Mouse (Mus musculus) liver, adult 2 months (tissue): ENCODE measurements around the gene Hmbs. TPM values are rescaled to one million over a fixed set of nuclear protein-coding genes. Genes with fewer than 3 reads are reported as not detected.

Experiments
- DNase-seq: peaks from one replicate; pipeline ENCODE4 v3.0.0-alpha.2; 2011; ENCODE audit warnings: low read depth, low spot score; ENCODE audit errors: extremely low read depth
- H3K27ac ChIP-seq: fragments of 200-500 bp; replicated peaks from 2 replicates; pipeline ENCODE4 v1.5.1; 2012; ENCODE audit warnings: low read depth, mild to moderate bottlenecking, control low read depth, inconsistent platforms, low read length; ENCODE audit not compliant: insufficient read depth
- H3K27me3 ChIP-seq: fragments of 200-500 bp; 2 replicates; pipeline ENCODE4 v1.6.1; 2012; ENCODE audit warnings: mild to moderate bottlenecking, moderate library complexity, low read length, inconsistent platforms; ENCODE audit not compliant: control insufficient read depth, insufficient read depth
- H3K36me3 ChIP-seq: fragments of 200-500 bp; 2 replicates; pipeline ENCODE4 v1.6.1; 2012; ENCODE audit warnings: low read length, inconsistent platforms; ENCODE audit not compliant: control insufficient read depth, insufficient read depth
- H3K4me1 ChIP-seq: fragments of 200-500 bp; 2 replicates; pipeline ENCODE4 v1.6.1; 2011; ENCODE audit warnings: low read length; ENCODE audit not compliant: control insufficient read depth, insufficient read depth
- H3K4me3 ChIP-seq: fragments of 200-500 bp; 2 replicates; pipeline ENCODE4 v1.5.1; 2011; ENCODE audit warnings: low read depth, mild to moderate bottlenecking, control low read depth, low read length, moderate library complexity; ENCODE audit not compliant: insufficient read depth
- H3K79me2 ChIP-seq: fragments of 200-500 bp; 2 replicates; pipeline ENCODE4 v1.6.1; 2012; ENCODE audit warnings: inconsistent platforms, mild to moderate bottlenecking, low read length, moderate library complexity; ENCODE audit not compliant: control insufficient read depth, insufficient read depth
- H3K9ac ChIP-seq: fragments of 200-500 bp; 2 replicates; pipeline ENCODE4 v1.6.1; 2012; ENCODE audit warnings: low read depth, mild to moderate bottlenecking, control low read depth, inconsistent platforms, low read length
- CTCF ChIP-seq: fragments of 200-500 bp; IDR thresholded peaks from 2 replicates; pipeline ENCODE4 v1.5.1; 2011; ENCODE audit warnings: low read depth, low read length, control low read depth
- POLR2A ChIP-seq: fragments of 200-500 bp; IDR thresholded peaks from 2 replicates; pipeline ENCODE4 v1.6.1; 2011; ENCODE audit warnings: low read length, control low read depth; ENCODE audit not compliant: insufficient read depth; ENCODE audit errors: extremely low read depth
- WGBS: fragments of 180-500 bp; shearing (Covaris S2); methylation state at CpG from one replicate; pipeline ENCODE4 v1.1.7; 2018; 5-methylcytosine and 5-hydroxymethylcytosine counted together
- polyA plus RNA-seq: library from polyadenylated mRNA; depleted of rRNA; stranded (reverse); fragments of >200 nt; gene quantifications from 2 replicates; pipeline ENCODE4 v1.2.3, GENCODE M21; 2012; rRNA removed
- total RNA-seq: library from RNA; depleted of rRNA; stranded (reverse); fragments of >200 nt; gene quantifications from 2 replicates; pipeline ENCODE4 v1.2.3, GENCODE M21; 2014; rRNA removed

Gene Hmbs
- total RNA-seq (61.3 and 67.7 TPM in 2 replicates), polyA plus RNA-seq (58.8 and 61.4 TPM in 2 replicates)

GRCm38 (mm10) chr9:44343781-44344421 is at the start of gene Hmbs:
TSS of gene Hmbs (minus strand) at chr9:44344228.
- H3K36me3 ChIP-seq = peaks cover 3% of the 10 kb centered on the region; the same call in 1 of the 2 replicates
- no peaks in the 10 kb centered on the region for H3K27me3 ChIP-seq
- TF ChIP-seq CTCF (no peak), POLR2A (peak; percentile 56; the same call in 1 of the 2 replicates)
- H3K9ac ChIP-seq = peak within 1 kb of the TSS; percentile 86
- DNase-seq = peak; percentile 91
- H3K79me2 ChIP-seq = peaks cover 14% of the 10 kb centered on the region; the same call in 1 of the 2 replicates
- H3K27ac ChIP-seq = peak within 1 kb of the TSS; percentile 95
- H3K4me1 ChIP-seq = peaks cover 19% of the 10 kb centered on the region
- H3K4me3 ChIP-seq = peak within 1 kb of the TSS; percentile 75
- under 1% methylated on average over 39 of the region's 39 CpGs for WGBS

DNA sequence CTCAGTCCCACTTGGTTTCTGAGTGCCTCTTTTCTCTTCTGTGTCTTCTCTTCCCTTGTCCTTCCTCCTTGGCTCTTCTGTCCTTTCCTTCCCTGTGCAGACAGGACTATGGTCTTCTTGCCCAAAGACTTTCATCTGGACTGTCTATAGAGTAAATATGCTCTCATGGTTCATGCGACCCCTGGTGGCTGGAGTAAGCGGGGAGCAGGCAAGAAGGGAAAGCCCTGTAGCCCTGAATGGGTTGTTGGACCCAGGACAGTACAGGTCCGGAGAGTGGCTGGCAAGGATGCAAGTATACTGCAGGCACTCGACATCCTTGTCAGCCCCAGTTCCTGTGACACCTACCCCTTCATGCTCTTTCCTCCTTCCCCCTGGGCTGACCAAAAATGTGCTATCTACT is 47.4 kb upstream of the Hmbs start:
- no peaks in the 10 kb centered on the region for H3K27me3 ChIP-seq
- no peak overlapping the region for H3K9ac ChIP-seq
- peak; percentile 42 for DNase-seq
- H3K36me3 ChIP-seq = peaks cover 43% of the 10 kb centered on the region
- H3K4me1 ChIP-seq = peaks cover 6% of the 10 kb centered on the region
- H3K27ac ChIP-seq = no peak overlapping the region
- 19% methylated on average over 4 of the region's 4 CpGs for WGBS
- TF ChIP-seq CTCF = peak; percentile 80
- no peak for TF ChIP-seq POLR2A
- no peak overlapping the region for H3K4me3 ChIP-seq
- no peaks in the 10 kb centered on the region for H3K79me2 ChIP-seq

GRCm38 (mm10) chr9:44389273-44389672 is 45.2 kb upstream of the Hmbs start:
- TF ChIP-seq POLR2A (no peak), CTCF (peak; percentile 86)
- Histone ChIP-seq H3K27me3 (no peaks in the 10 kb centered on the region), H3K4me1 (peaks cover 3% of the 10 kb centered on the region), H3K79me2 (no peaks in the 10 kb centered on the region), H3K4me3 (no peak overlapping the region), H3K36me3 (peaks cover 64% of the 10 kb centered on the region), H3K27ac (no peak overlapping the region), H3K9ac (no peak overlapping the region)
- DNase-seq = peak; percentile 43
- WGBS = 47% methylated on average over 8 of the region's 8 CpGs

DNA sequence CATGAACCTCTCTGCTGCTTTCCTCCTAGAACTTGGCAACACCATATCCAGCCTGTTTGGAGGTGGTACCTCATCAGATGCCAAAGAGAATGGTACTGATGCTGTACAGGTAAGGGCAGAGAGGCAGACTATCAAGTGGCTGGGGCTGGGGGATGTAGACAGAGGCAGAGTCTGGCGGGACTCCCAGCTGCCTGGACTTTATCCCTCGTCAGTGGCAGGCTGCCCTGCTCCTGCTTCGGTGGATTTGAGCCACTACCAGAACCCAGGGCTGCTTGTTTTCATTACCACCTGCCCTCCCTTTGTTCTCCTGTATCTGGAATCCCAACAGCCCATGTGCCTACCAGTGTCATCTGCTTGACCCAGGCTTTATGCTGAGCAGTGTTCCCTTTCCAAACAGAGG is 43.2 kb upstream of the Hmbs start:
- Histone ChIP-seq H3K9ac (no peak overlapping the region), H3K36me3 (peaks cover 83% of the 10 kb centered on the region), H3K27ac (peak overlapping the region; percentile 33; the same call in 1 of the 2 replicates), H3K4me3 (no peak overlapping the region), H3K27me3 (no peaks in the 10 kb centered on the region), H3K4me1 (peaks cover 4% of the 10 kb centered on the region), H3K79me2 (no peaks in the 10 kb centered on the region)
- TF ChIP-seq CTCF = no peak
- no peak for TF ChIP-seq POLR2A
- WGBS = 16% methylated on average over 3 of the region's 3 CpGs
- peak; percentile 70 for DNase-seq

DNA sequence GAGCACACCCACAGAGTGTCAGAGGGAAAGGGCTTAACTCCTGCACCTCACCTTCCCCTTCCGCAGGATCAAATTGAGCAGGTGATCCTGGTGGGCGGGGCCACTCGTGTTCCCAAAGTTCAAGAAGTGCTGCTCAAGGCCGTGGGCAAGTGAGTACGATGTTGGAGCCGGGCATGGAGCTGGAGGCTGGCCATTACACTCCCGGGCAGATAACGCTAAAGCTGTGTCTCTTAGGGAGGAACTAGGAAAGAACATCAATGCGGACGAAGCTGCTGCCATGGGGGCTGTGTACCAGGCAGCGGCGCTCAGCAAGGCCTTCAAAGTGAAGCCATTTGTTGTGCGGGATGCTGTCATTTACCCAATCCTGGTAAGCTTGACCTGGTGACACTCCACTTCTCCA is 40.6 kb upstream of the Hmbs start:
- no peak overlapping the region for H3K4me3 ChIP-seq
- H3K27me3 ChIP-seq = no peaks in the 10 kb centered on the region
- WGBS = 84% methylated on average over 13 of the region's 13 CpGs
- TF ChIP-seq CTCF = no peak
- no peak for TF ChIP-seq POLR2A
- DNase-seq = no peak
- peaks cover 16% of the 10 kb centered on the region; the same call in 1 of the 2 replicates for H3K79me2 ChIP-seq
- H3K27ac ChIP-seq = no peak overlapping the region
- peaks cover 20% of the 10 kb centered on the region for H3K4me1 ChIP-seq
- no peak overlapping the region for H3K9ac ChIP-seq
- peaks cover 79% of the 10 kb centered on the region for H3K36me3 ChIP-seq

DNA sequence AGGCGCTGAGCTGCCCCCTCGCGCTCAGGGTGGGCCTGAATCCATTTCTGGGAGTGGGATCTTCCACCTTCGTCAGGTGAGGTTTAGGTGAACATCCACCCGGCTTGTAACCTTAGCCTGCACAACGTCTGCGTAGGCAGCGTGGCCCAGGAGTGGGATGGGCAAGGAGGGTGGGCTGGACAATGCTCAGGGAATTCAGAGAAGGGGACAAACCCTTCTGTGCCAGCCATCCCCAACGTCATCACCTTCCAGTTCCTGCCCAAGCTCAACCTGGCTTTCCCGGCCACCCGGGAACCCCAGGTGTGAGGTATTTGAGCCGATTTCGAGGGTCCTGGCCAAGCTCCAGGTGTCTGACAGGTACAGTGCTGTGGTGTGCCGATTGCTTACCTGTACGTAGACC is 35.8 kb upstream of the Hmbs start:
- H3K27ac ChIP-seq = peak overlapping the region; percentile 60
- 1% methylated on average over 15 of the region's 15 CpGs for WGBS
- no peaks in the 10 kb centered on the region for H3K27me3 ChIP-seq
- peaks cover 36% of the 10 kb centered on the region; the same call in 1 of the 2 replicates for H3K36me3 ChIP-seq
- H3K4me3 ChIP-seq = peak overlapping the region; percentile 75
- no peak for TF ChIP-seq POLR2A
- peaks cover 20% of the 10 kb centered on the region for H3K4me1 ChIP-seq
- H3K9ac ChIP-seq = peak overlapping the region; percentile 82
- peaks cover 17% of the 10 kb centered on the region; the same call in 1 of the 2 replicates for H3K79me2 ChIP-seq
- no peak for DNase-seq
